Mouse (Mus musculus) CH12.LX (cell line): ENCODE data around the gene Miox. TPM values are rescaled to one million over a fixed set of nuclear protein-coding genes. Genes with fewer than 3 reads are reported as not detected.

Experiments used
- DNase-seq: peaks from one replicate; pipeline ENCODE4 v3.0.0-alpha.2; 2013; ENCODE audit errors: extremely low read depth
- H3K27ac ChIP-seq: 2 replicates; pipeline ENCODE4 v1.5.1; 2012; ENCODE audit warnings: low read depth, mild to moderate bottlenecking, control low read depth, moderate library complexity; ENCODE audit not compliant: insufficient read depth
- H3K27me3 ChIP-seq: replicated peaks from 2 replicates; pipeline ENCODE3; 2012; ENCODE audit warnings: inconsistent platforms
- H3K36me3 ChIP-seq, 2 experiments: replicated peaks in 1 of 2; 2 replicates each; pipeline versions ENCODE3 to v1.6.1; 2012; ENCODE audit warnings: inconsistent platforms in 1 of 2, low read length in 1 of 2, mild to moderate bottlenecking in 1 of 2, mixed read lengths in 1 of 2, moderate library complexity in 1 of 2; ENCODE audit not compliant: control insufficient read depth in 1 of 2, insufficient read depth in 1 of 2
- H3K4me1 ChIP-seq, 2 experiments: 2 replicates each; pipeline ENCODE4 v1.6.1; 2012; ENCODE audit warnings: inconsistent platforms in 1 of 2, moderate library complexity in 1 of 2; ENCODE audit not compliant: insufficient read depth in 2 of 2, control insufficient read depth in 1 of 2
- H3K4me2 ChIP-seq: 2 replicates; pipeline ENCODE4 v1.6.1; 2012; ENCODE audit warnings: low read depth, mild to moderate bottlenecking, control low read depth; ENCODE audit not compliant: poor library complexity, insufficient read depth, severe bottlenecking
- H3K4me3 ChIP-seq, 3 experiments: fragments of 150-350 bp in 1 of 3; sonication (generic) in 1 of 3; replicated peaks in 1 of 3; 2 replicates each; pipeline versions ENCODE3 to v1.5.1; 2011 to 2012; ENCODE audit warnings: low read depth in 2 of 3, low read length in 2 of 3, mild to moderate bottlenecking in 2 of 3, moderate library complexity in 2 of 3, control low read depth in 1 of 3, improper control_type of control experiment in 1 of 3, inconsistent platforms in 1 of 3, mixed read lengths in 1 of 3; ENCODE audit not compliant: poor library complexity in 1 of 3
- H3K79me2 ChIP-seq: replicated peaks from 2 replicates; pipeline ENCODE4 v1.6.1; 2012; ENCODE audit warnings: mild to moderate bottlenecking, moderate library complexity; ENCODE audit not compliant: control insufficient read depth, poor library complexity, insufficient read depth, severe bottlenecking; ENCODE audit errors: extremely low read depth
- H3K9ac ChIP-seq: 2 replicates; pipeline ENCODE4 v1.6.1; 2012; ENCODE audit warnings: low read depth, mild to moderate bottlenecking, control low read depth, moderate library complexity; ENCODE audit not compliant: insufficient read depth
- H3K9me3 ChIP-seq: replicated peaks from 2 replicates; pipeline ENCODE3; 2012; ENCODE audit warnings: low read length, inconsistent platforms, mixed read lengths
- CHD1 ChIP-seq: IDR thresholded peaks from 2 replicates; pipeline ENCODE4 v1.6.1; 2012; ENCODE audit warnings: low read depth, low read length, improper control_type of control experiment, inconsistent platforms
- CHD2 ChIP-seq: IDR thresholded peaks from 2 replicates; pipeline ENCODE4 v1.6.1; 2011; ENCODE audit warnings: low read length, improper control_type of control experiment
- CTCF ChIP-seq, 2 experiments: IDR thresholded peaks in 1 of 2; conservative IDR thresholded peaks in 1 of 2; 2 replicates each; pipeline ENCODE4 v1.5.1; 2011 to 2012; ENCODE audit warnings: low read depth in 2 of 2, low read length in 2 of 2, improper control_type of control experiment in 1 of 2, inconsistent platforms in 1 of 2, mild to moderate bottlenecking in 1 of 2, moderate library complexity in 1 of 2
- ELF1 ChIP-seq: IDR thresholded peaks from 2 replicates; pipeline ENCODE4 v1.6.1; 2014; ENCODE audit warnings: low read depth, mild to moderate bottlenecking, inconsistent platforms, low read length, improper control_type of control experiment
- JUN ChIP-seq: IDR thresholded peaks from 2 replicates; pipeline ENCODE4 v1.6.1; 2011; ENCODE audit warnings: low read depth, mild to moderate bottlenecking, low read length, improper control_type of control experiment, moderate library complexity; ENCODE audit not compliant: insufficient read depth
- JUND ChIP-seq: conservative IDR thresholded peaks from 2 replicates; pipeline ENCODE4 v1.6.1; 2011; ENCODE audit warnings: low read depth, low read length, improper control_type of control experiment
- MAFK ChIP-seq: IDR thresholded peaks from 2 replicates; pipeline ENCODE4 v1.6.1; 2011; ENCODE audit warnings: low read length, improper control_type of control experiment; ENCODE audit not compliant: insufficient replicate concordance
- MEF2A ChIP-seq: IDR thresholded peaks from 2 replicates; pipeline ENCODE4 v1.6.1; 2014; ENCODE audit warnings: low read depth, mild to moderate bottlenecking, inconsistent platforms, low read length, improper control_type of control experiment, borderline replicate concordance
- NELFE ChIP-seq: IDR thresholded peaks from 2 replicates; pipeline ENCODE4 v1.6.1; 2011; ENCODE audit warnings: low read depth, low read length, improper control_type of control experiment
- POLR2AphosphoS2 ChIP-seq: IDR thresholded peaks from 2 replicates; pipeline ENCODE4 v1.6.1; 2011; ENCODE audit warnings: low read depth, low read length, improper control_type of control experiment
- RAD21 ChIP-seq: IDR thresholded peaks from 2 replicates; pipeline ENCODE4 v1.6.1; 2011; ENCODE audit warnings: low read depth, mild to moderate bottlenecking, low read length, improper control_type of control experiment, moderate library complexity
- RCOR1 ChIP-seq: conservative IDR thresholded peaks from 2 replicates; pipeline ENCODE4 v1.6.1; 2012; ENCODE audit warnings: low read depth, mild to moderate bottlenecking, inconsistent platforms, low read length, improper control_type of control experiment
- TBP ChIP-seq: conservative IDR thresholded peaks from 2 replicates; pipeline ENCODE4 v1.6.1; 2011; ENCODE audit warnings: low read depth, low read length, improper control_type of control experiment
- USF1 ChIP-seq: IDR thresholded peaks from 2 replicates; pipeline ENCODE4 v1.6.1; 2014; ENCODE audit warnings: low read depth, mild to moderate bottlenecking, inconsistent platforms, low read length, improper control_type of control experiment
- USF2 ChIP-seq: conservative IDR thresholded peaks from 2 replicates; pipeline ENCODE4 v1.6.1; 2011; ENCODE audit warnings: low read depth, low read length, improper control_type of control experiment
- ZC3H11A ChIP-seq: IDR thresholded peaks from 2 replicates; pipeline ENCODE4 v1.6.1; 2012; ENCODE audit warnings: low read depth, mild to moderate bottlenecking, inconsistent platforms, low read length, improper control_type of control experiment
- ZKSCAN1 ChIP-seq: IDR thresholded peaks from 2 replicates; pipeline ENCODE4 v1.6.1; 2012; ENCODE audit warnings: low read depth, inconsistent platforms, low read length, improper control_type of control experiment, borderline replicate concordance
- dilution Hi-C: fragments of 300-500 bp; cut with MboI; formaldehyde crosslinking; loops from 2 replicates; pipeline ENCODE4 v1.14.3; 2020; ENCODE audit warnings: low sequenced_read_pairs; ENCODE audit not compliant: extremely low pct_unique_long_range_greater_than_20kb, extremely low pct_ligation_motif_present
- in situ Hi-C: fragments of 300-500 bp; cut with MboI; formaldehyde crosslinking; loops from 3 replicates; pipeline ENCODE4 v1.14.3; 2019; ENCODE audit warnings: low sequenced_read_pairs, low pct_ligation_motif_present, low pct_unique_long_range_greater_than_20kb, mixed read lengths
- polyA plus RNA-seq: library from polyadenylated mRNA; unstranded; fragments of >175 nt; gene quantifications from 2 replicates; pipeline ENCODE4 v1.2.1, GENCODE M21; 2012; ENCODE audit warnings: low read depth; ENCODE audit not compliant: insufficient read length
- total RNA-seq, 2 experiments: library from RNA; depleted of rRNA; stranded (reverse); fragments of 300-350 nt in 1 of 2; fragments of >200 nt in 1 of 2; gene quantifications; 2 replicates each; pipeline ENCODE4 v1.2.3; 2012 to 2014

Miox gene
- total and polyA plus RNA-seq, 3 experiments, result not detected

- peaks cover 0 to 26% of the 10 kb centered on the region in 2 experiments; a peak in 2 of 4 replicates for H3K4me1 ChIP-seq
- peak overlapping the region; percentile 80 to 96 (median 81) for H3K4me3 ChIP-seq
- DNase-seq, result no peak
- dilution Hi-C loops, result no loop called here
- peaks cover 13% of the 10 kb centered on the region for H3K9me3 ChIP-seq
- no peak overlapping the region for H3K27ac ChIP-seq
- H3K79me2 ChIP-seq, result no peaks in the 10 kb centered on the region
- no peaks in the 10 kb centered on the region for H3K27me3 ChIP-seq
- TF ChIP-seq RAD21, result no peak
- no peak for TF ChIP-seq CHD1
- TF ChIP-seq, all 38 proteins: peak for 0
- Histone ChIP-seq H3K4me2 (no peak overlapping the region), H3K36me3 (peaks cover 33 to 36% of the 10 kb centered on the region in 2 experiments), H3K9ac (peak overlapping the region; percentile 83; the same call in 1 of the 2 replicates)
- in situ Hi-C loops, result loop anchor here (25.0 kb wide), 1 partner anchor 262 kb away; the partner anchor contains the start of gene Tubgcp6
Observed at GRCm38 (mm10) chr15:89374340-89374739, 40.1 kb downstream of the Miox start.

DNA sequence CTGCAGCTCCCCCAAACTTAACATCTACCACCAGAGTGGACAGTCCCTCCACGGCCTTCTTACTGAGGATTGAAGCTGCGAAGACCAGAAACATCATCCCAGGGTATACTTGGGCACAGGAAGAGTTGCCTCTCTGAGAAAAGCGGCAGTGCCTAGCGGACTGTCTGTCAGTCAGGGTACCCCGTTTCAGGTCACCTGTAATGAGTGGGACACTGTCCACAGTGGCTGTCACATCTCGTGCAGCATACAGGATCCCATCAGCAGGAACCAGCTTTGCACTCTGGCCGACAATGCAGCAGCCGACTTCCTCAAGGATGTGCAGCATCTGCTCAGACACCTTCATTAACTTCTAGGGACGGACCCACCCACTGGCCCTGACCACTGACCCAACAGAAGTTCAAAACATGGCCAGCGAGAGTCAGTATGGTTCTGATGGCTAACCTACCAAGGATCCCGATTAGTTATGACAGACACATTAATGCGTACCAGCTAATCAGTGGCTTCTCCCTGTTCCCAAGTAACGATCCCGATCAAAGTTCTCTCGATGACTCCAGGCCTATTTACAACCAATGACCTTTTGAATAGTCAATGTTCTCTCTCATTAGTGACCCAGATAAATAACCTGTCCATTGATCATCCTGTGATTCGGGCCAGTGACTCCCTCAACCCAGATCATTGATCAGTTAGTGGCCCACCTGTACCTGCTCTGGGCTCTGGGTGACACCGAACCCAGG lies 40.8 kb downstream of the Miox start:
- peaks cover 27 to 29% of the 10 kb centered on the region in 2 experiments for H3K36me3 ChIP-seq
- in situ Hi-C loops, result loop anchor here (25.0 kb wide), 1 partner anchor 263 kb away; the partner anchor contains the start of gene Tubgcp6
- H3K4me2 ChIP-seq, result no peak overlapping the region
- no peak overlapping the region for H3K27ac ChIP-seq
- peaks cover 13% of the 10 kb centered on the region for H3K9me3 ChIP-seq
- DNase-seq, result no peak
- TF ChIP-seq USF2, result no peak
- no peak for TF ChIP-seq ELF1
- no peak for TF ChIP-seq USF1
- no peak for TF ChIP-seq MAFK
- TF ChIP-seq ZKSCAN1, result no peak
- no peak for TF ChIP-seq MEF2A
- TF ChIP-seq RAD21, result no peak
- no peak for TF ChIP-seq NELFE
- TF ChIP-seq RCOR1, result no peak
- no peak for TF ChIP-seq CTCF (conservative IDR thresholded peaks at IDR 0.05 in 1 of 2, IDR thresholded peaks at IDR 0.05 in 1 of 2; ENCODE audit: low read depth in 2 of 2, low read length in 2 of 2)
- no peak for TF ChIP-seq ZC3H11A
- TF ChIP-seq JUN, result no peak
- TF ChIP-seq TBP, result no peak
- no peak for TF ChIP-seq JUND
- TF ChIP-seq POLR2AphosphoS2, result no peak
- TF ChIP-seq CHD2, result no peak
- dilution Hi-C loops, result no loop called here
- no peak overlapping the region for H3K4me3 ChIP-seq
- no peaks in the 10 kb centered on the region for H3K27me3 ChIP-seq
- peaks cover 0 to 26% of the 10 kb centered on the region in 2 experiments; a peak in 2 of 4 replicates for H3K4me1 ChIP-seq
- H3K79me2 ChIP-seq, result no peaks in the 10 kb centered on the region
- H3K9ac ChIP-seq, result no peak overlapping the region
